Mouse (Mus musculus) adipose tissue, adult 10 weeks (tissue): ENCODE results near the gene Tenm1. TPM values are rescaled to one million over a fixed set of nuclear protein-coding genes. Genes with fewer than 3 reads are reported as not detected.

Source experiments
- polyA plus RNA-seq: library from polyadenylated mRNA; stranded (reverse); fragments of 350-450 nt; fragmentation: Illumina TruSeq; extraction: RNeasy Lipid Tissue Mini Kit (QIAGEN cat#74804); gene quantifications from one replicate; pipeline ENCODE4 v1.2.3, GENCODE M21; 2014; ENCODE audit warnings: low read depth, low replicate concordance

The Tenm1 gene
- 0.04 TPM for polyA plus RNA-seq

DNA sequence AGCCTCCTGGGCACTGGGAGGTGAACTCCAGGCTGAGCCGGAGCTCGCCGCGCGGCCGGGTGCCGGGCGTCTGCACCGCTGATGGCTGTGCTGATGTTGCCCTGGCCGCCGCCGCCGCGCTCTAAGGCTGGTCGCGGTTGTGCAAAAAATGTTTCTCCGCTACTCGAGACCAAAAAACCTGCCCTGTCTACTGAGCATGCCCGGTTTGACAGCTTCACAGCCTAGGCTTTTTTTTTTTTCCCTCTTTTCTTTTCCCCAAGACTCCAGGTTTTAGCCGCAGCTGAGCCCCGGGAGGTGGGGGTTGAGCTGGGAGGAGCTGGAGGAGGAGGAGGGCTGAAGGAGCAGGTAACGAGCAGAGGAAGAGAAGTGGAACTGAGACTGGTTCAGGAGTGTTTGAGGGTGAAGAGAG is at the start of gene Tenm1:
TSS of gene Tenm1 (minus strand) at position 272 of the 409 bp plus-strand sequence.

DNA sequence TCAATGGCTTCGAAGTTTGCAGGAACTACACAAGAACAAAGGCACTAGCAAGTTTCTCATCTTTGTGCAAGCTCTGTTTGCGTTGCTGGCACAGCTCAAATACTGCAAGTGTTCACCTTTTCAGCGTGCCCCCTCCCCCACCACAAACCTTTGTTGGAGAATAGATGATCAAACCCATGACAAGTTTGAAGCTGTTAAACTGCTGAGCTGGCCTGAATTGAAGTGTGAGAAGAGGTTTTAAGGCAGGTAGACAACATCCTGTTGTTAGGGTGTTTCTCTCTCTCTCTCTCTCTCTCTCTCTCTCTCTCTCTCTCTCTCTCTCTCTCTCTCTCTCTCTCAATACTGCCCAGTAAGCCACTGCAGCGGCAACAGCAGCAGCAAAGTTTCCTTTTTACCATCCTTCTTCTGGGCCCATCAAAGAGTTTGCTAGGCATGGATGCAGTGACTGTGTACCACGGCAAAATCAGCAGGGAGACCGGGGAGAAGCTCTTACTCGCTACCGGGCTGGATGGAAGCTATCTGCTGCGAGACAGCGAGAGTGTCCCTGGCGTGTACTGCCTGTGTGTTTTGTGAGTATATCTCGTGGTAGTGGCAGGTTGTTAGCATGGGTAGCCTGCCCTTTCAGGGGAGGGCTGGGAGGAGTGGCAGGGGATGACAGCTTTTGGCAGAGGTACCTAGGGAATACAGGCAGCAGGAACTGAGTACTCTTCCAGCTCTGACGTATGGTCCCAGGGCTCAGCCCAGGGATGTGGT is 926.5 kb downstream of the Tenm1 start, which contains the start of gene Sh2d1a:
TSS of gene Sh2d1a (plus strand) at position 163 of the 753 bp plus-strand sequence.

DNA sequence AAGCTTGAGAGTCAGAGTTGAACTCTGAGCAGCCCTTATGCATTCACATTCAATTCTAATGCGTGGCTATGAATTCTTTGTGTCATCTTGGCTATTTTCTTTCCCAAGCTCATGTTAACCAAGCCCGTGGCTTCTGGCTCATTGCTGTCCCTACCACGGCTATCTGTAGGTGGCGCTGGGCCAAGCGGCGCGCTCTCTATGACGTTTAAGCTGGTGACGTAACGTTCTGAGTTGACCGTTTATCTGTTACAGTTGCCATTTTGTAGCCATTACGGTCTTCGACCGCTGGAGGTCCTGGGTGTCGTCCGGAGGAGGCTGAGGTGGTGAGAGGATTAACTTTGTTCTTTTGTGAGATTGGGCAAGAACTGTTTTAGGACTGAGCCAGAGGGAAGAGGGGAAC is 939.5 kb downstream of the Tenm1 start, which contains the start of gene Tex13c2:
TSS of gene Tex13c2 (plus strand) at position 246 of the 400 bp plus-strand sequence.

Other genes starting within 250 kb of the Tenm1 start
- 0.47 TPM for gene Tex13c1, start 162.0 kb upstream of the Tenm1 start, polyA plus RNA-seq